Mouse (Mus musculus): ENCODE measurements at regions not wholly inside any gene's neighbourhood (a gene's known extent, or its start where the extent isn't known, plus 50 kb on each side); places are given as distances from the start of the nearest gene placed in this dataset.

GRCm38 (mm10) chr1:92731353-92732282, 83.0 kb upstream of the Otos start:
- TF ChIP-seq EP300 (IDR thresholded peaks at IDR 0.05; ENCODE audit: low read depth in 1 of 2, low read length in 2 of 2), result no peak
- no peak for TF ChIP-seq MYB (IDR thresholded peaks at IDR 0.05; ENCODE audit: low read depth, low read length)
- no peak for TF ChIP-seq TAL1 (IDR thresholded peaks at IDR 0.05; ENCODE audit: low read length)
- no peak for TF ChIP-seq POLR2AphosphoS5 (IDR thresholded peaks at IDR 0.05; ENCODE audit: borderline replicate concordance, low read depth, low read length)
- no peak for TF ChIP-seq RCOR1 (IDR thresholded peaks at IDR 0.05; ENCODE audit: low read depth, low read length)
- TF ChIP-seq MAFK (IDR thresholded peaks at IDR 0.05; ENCODE audit: borderline replicate concordance, low read depth, low read length), result no peak
